ENCODE assay signal across 9 mouse cellular contexts in the genomic region with DNA sequence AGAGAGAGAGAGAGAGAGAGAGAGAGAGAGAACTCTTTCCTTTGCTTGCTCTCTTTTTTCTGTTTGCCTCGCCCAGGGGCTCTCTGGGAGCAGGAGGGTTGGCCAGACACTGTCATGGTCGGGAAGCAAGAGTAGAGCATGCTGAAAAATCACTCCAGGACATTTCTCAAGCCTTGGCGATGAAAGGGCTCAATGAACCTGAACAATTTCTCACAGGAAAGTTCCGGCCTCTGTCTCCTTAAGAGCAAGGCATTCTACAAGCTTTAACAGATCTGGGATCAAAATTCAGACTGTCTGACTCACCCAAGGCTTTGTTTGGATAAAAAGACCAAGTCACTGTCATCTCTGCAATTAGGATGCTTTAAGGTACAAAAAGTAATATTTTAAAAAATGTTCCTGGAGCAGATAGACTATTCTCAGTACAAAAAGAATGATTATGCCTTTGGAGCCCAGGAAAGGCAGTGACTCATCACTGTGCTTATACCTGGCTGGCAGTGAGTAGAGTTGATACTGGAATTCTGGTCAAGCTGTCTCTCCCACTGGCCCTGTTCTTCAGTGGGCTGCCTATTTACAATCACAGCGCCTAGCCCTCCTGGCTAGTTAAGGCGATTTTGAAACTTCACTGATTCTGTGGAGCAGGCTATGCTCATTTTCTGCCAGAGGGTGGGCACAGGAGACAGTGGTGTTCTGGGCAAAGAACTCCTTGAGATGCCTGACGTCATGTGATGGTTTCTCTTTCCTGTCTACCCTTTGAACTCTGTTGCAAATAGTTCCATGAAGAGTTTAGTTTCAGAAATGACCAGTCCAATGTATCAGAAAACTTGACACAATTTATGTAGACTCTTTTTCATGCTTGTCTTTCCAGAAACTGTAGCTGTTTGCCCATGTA.
DNase-seq lines count a peak whose midpoint lies in the region; ATAC-seq and TF ChIP-seq lines count a peak whose summit lies in the region.
"Had no signal": no experiment of that assay in that cellular context is flagged by ENCODE, and none has a peak within 500 bp of the region (broad histone marks: within the 10 kb centered on the region; RNA-seq: fewer than 3 reads in every experiment).

No protein-coding gene starts in this region.

- TF ChIP-seq CTCF in kidney, adult 2 months (conservative IDR thresholded peaks at IDR 0.05; ENCODE audit: insufficient read depth, insufficient read length, low read depth, low read length), result no peak

- H3K4me2 ChIP-seq in embryonic facial prominence, embryonic 13.5 days, result no peak overlapping the region
- no peak overlapping the region for H3K4me2 ChIP-seq in limb, embryonic 15.5 days
- H3K4me2 ChIP-seq: hindbrain, embryonic 12.5 days had no signal

- 43% methylated on average over 7 of the region's 7 CpGs for WGBS in kidney, adult 2 months
- WGBS in embryonic facial prominence, embryonic 13.5 days, result 48% methylated on average over 7 of the region's 7 CpGs
- WGBS in limb, embryonic 15.5 days, result 64% methylated on average over 7 of the region's 7 CpGs

- H3K4me1 ChIP-seq in kidney, adult 2 months (ENCODE audit: control insufficient read depth, insufficient read depth, low read length), result peaks cover 4% of the 10 kb centered on the region; the same call in 1 of the 2 replicates
- peaks cover 34% of the 10 kb centered on the region for H3K4me1 ChIP-seq in embryonic facial prominence, embryonic 13.5 days
- peaks cover 9% of the 10 kb centered on the region; the same call in 1 of the 2 replicates for H3K4me1 ChIP-seq in limb, embryonic 15.5 days

- no peak for TF ChIP-seq POLR2A in kidney, adult 2 months (IDR thresholded peaks at IDR 0.05; ENCODE audit: low read depth, low read length)

- intact Hi-C loops in heart, postnatal 25 days (cut with DNase I), result no loop called here

- peak overlapping the region; percentile 42; the same call in 1 of the 2 replicates for H3K27ac ChIP-seq in kidney, adult 2 months (ENCODE audit: insufficient read depth, low read depth, low read length)
- H3K27ac ChIP-seq in embryonic facial prominence, embryonic 13.5 days, result peak overlapping the region; percentile 81
- H3K27ac ChIP-seq in limb, embryonic 15.5 days, result peak overlapping the region; percentile 55; the same call in 1 of the 2 replicates
- H3K27ac ChIP-seq: hindbrain, embryonic 12.5 days had no signal

- H3K9me3 ChIP-seq in embryonic facial prominence, embryonic 13.5 days, result no peaks in the 10 kb centered on the region
- no peaks in the 10 kb centered on the region for H3K9me3 ChIP-seq in limb, embryonic 15.5 days
- H3K9me3 ChIP-seq: hindbrain, embryonic 12.5 days had no signal

- peak; percentile 74 for DNase-seq in kidney, adult 2 months
- DNase-seq in kidney, postnatal 10 days, result no peak
- DNase-seq in Muller cell, postnatal 12 days (ENCODE audit: inconsistent ontology term), result peak; percentile 89
- no peak for DNase-seq in cerebellum, postnatal 36 days
- DNase-seq in thymus, postnatal 4 days, result no peak
- no peak for DNase-seq in heart, postnatal 25 days (ENCODE audit: low spot score)

- H3K4me3 ChIP-seq in kidney, adult 2 months (ENCODE audit: insufficient read depth, low read depth, low read length), result no peak overlapping the region
- no peak overlapping the region for H3K4me3 ChIP-seq in embryonic facial prominence, embryonic 13.5 days
- no peak overlapping the region for H3K4me3 ChIP-seq in limb, embryonic 15.5 days
- H3K4me3 ChIP-seq: hindbrain, embryonic 12.5 days had no signal

- no peaks in the 10 kb centered on the region for H3K27me3 ChIP-seq in kidney, adult 2 months (replicated peaks; ENCODE audit: control insufficient read depth, insufficient read depth, low read length)
- no peaks in the 10 kb centered on the region for H3K27me3 ChIP-seq in embryonic facial prominence, embryonic 13.5 days
- no peaks in the 10 kb centered on the region for H3K27me3 ChIP-seq in limb, embryonic 15.5 days
- H3K27me3 ChIP-seq: hindbrain, embryonic 12.5 days had no signal

- ATAC-seq in embryonic facial prominence, embryonic 13.5 days (ENCODE audit: insufficient number of reproducible peaks, insufficient read depth, low FRiP score, low TSS enrichment, low read depth), result no peak
- ATAC-seq in limb, embryonic 15.5 days (ENCODE audit: insufficient number of reproducible peaks, low FRiP score, low TSS enrichment, low read depth), result no peak

- H3K36me3 ChIP-seq in kidney, adult 2 months (ENCODE audit: control insufficient read depth, insufficient read depth, low read length), result no peaks in the 10 kb centered on the region
- no peaks in the 10 kb centered on the region for H3K36me3 ChIP-seq in embryonic facial prominence, embryonic 13.5 days
- H3K36me3 ChIP-seq in limb, embryonic 15.5 days, result no peaks in the 10 kb centered on the region
- H3K36me3 ChIP-seq: hindbrain, embryonic 12.5 days had no signal

- no peak overlapping the region for H3K9ac ChIP-seq in embryonic facial prominence, embryonic 13.5 days
- H3K9ac ChIP-seq in limb, embryonic 15.5 days, result no peak overlapping the region
- H3K9ac ChIP-seq: hindbrain, embryonic 12.5 days had no signal

Comparison
In these comparisons a context has a peak if more than half of its experiments do, and no peak if none do; other contexts are left out.
1. DNase-seq: peak in kidney, adult 2 months (single experiment) and Muller cell, postnatal 12 days (single experiment); none in kidney, postnatal 10 days (single experiment), cerebellum, postnatal 36 days (0 of 2), thymus, postnatal 4 days (single experiment) and heart, postnatal 25 days (single experiment).
2. Peak in every context shown above with its lines, with median percentiles within 50 percentile points of each other: H3K27ac ChIP-seq.